Mouse (Mus musculus): ENCODE data around the gene Gm136.

Gm136 gene

GRCm38 (mm10) chr4:34719421-34719820, 36.6 kb downstream of the Gm136 start:
- DNase-seq (ENCODE audit: extremely low read depth, low read depth, low spot score) = no peak

- DNase-seq (ENCODE audit: extremely low read depth, low read depth, low spot score) = no peak
These were observed 41.0 kb downstream of the Gm136 start for GRCm38 (mm10) chr4:34715062-34715461.

GRCm38 (mm10) chr4:34708127-34708526, 47.9 kb downstream of the Gm136 start:
- no peak for DNase-seq (ENCODE audit: extremely low read depth, low read depth, low spot score)

- DNase-seq (ENCODE audit: extremely low read depth, low read depth, low spot score) = no peak
These were observed 48.8 kb downstream of the Gm136 start for GRCm38 (mm10) chr4:34707248-34707647.

GRCm38 (mm10) chr4:34703029-34703428, 53.0 kb downstream of the Gm136 start:
- DNase-seq (ENCODE audit: extremely low read depth, low read depth, low spot score) = no peak

GRCm38 (mm10) chr4:34702231-34702630, 53.8 kb downstream of the Gm136 start:
- no peak for DNase-seq (ENCODE audit: extremely low read depth, low read depth, low spot score)

- no peak for DNase-seq (ENCODE audit: extremely low read depth, low read depth, low spot score)
These were observed 54.5 kb downstream of the Gm136 start for GRCm38 (mm10) chr4:34701528-34701927.

Data from fat pad, adult 2 months (tissue).